Mouse (Mus musculus) hindbrain, embryonic 11.5 days (tissue): ENCODE data around the gene Map3k13. TPM values are rescaled to one million over a fixed set of nuclear protein-coding genes. Genes with fewer than 3 reads are reported as not detected.
A peak's percentile ranks its signal among the peaks of the same experiment; 100 is the strongest.

Experiments
- ATAC-seq: fragments of 200-750 bp; cut with Nextera tagmentation; 2 replicates; pipeline ENCODE4 v1.8.0; 2017; ENCODE audit warnings: mild to moderate bottlenecking, moderate TSS enrichment, moderate library complexity; ENCODE audit not compliant: low FRiP score
- DNase-seq: peaks from one replicate; pipeline ENCODE4 v3.0.0-alpha.2; 2015; ENCODE audit warnings: low spot score
- H3K27ac ChIP-seq: fragments of 300-500 bp; sonication (generic); 2 replicates; pipeline ENCODE4 v1.5.1; 2014; ENCODE audit warnings: mild to moderate bottlenecking, low read depth, low read length
- H3K27me3 ChIP-seq: fragments of 300-500 bp; sonication (generic); 2 replicates; pipeline ENCODE4 v1.6.1; 2014; ENCODE audit warnings: mild to moderate bottlenecking, low read length, moderate library complexity, mixed read lengths; ENCODE audit not compliant: control insufficient read depth, insufficient read depth
- H3K36me3 ChIP-seq: fragments of 300-500 bp; sonication (generic); 2 replicates; pipeline ENCODE4 v1.6.1; 2014; ENCODE audit warnings: mild to moderate bottlenecking, low read length, moderate library complexity, mixed read lengths; ENCODE audit not compliant: control insufficient read depth, insufficient read depth
- H3K4me1 ChIP-seq: fragments of 300-500 bp; sonication (generic); replicated peaks from 2 replicates; pipeline ENCODE4 v1.6.1; 2014; ENCODE audit warnings: low read length, mixed read lengths; ENCODE audit not compliant: control insufficient read depth, insufficient read depth
- H3K4me2 ChIP-seq: fragments of 300-500 bp; sonication (generic); replicated peaks from 2 replicates; pipeline ENCODE4 v1.6.1; 2014; ENCODE audit warnings: mild to moderate bottlenecking, low read depth, low read length
- H3K4me3 ChIP-seq: fragments of 300-500 bp; sonication (generic); 2 replicates; pipeline ENCODE4 v1.5.1; 2014; ENCODE audit warnings: low read depth, low read length
- H3K9ac ChIP-seq: fragments of 300-500 bp; sonication (generic); 2 replicates; pipeline ENCODE4 v1.6.1; 2014; ENCODE audit warnings: low read depth, low read length
- H3K9me3 ChIP-seq: fragments of 300-500 bp; sonication (generic); 2 replicates; pipeline ENCODE4 v1.6.1; 2016; ENCODE audit warnings: low read length; ENCODE audit not compliant: control insufficient read depth
- WGBS: fragments of 180-500 bp; shearing (Covaris S2); extraction: QIAGEN DNeasy Blood & Tissue Kit; methylation state at CpG from one replicate; pipeline ENCODE4 v1.1.7; 2014; 5-methylcytosine and 5-hydroxymethylcytosine counted together
- polyA plus RNA-seq: library from polyadenylated mRNA; unstranded; fragments of >200 nt; fragmentation: Nextera tagmentation; extraction: Ambion mirVana; gene quantifications from 2 replicates; pipeline ENCODE4 v1.2.1, GENCODE M21; 2014

Map3k13 gene
- polyA plus RNA-seq, 1 experiment from 2014 or later = 7.5 TPM

DNA sequence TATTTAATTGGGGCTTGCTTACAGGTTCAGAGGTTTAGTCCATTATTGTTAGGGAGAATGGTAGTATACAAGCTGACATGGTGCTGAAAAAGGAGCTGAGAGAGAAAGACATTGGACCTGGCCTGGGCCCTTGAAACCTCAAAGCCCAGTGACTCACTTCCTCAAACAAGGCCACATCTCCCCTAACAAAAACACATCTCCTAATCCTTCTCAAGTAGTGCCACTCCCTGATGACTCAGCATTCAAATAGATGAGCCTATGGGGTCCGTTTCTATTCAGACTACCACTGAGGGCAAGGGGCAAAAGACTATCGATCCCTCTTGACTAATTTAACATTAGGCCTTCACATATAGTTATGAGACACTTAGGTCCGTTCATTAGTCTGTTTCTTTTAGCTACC lies 68.3 kb downstream of the Map3k13 start:
- DNase-seq (no peak), ATAC-seq (no peak)
- Histone ChIP-seq H3K36me3 (no peaks in the 10 kb centered on the region), H3K9ac (no peak overlapping the region), H3K4me1 (peaks cover 4% of the 10 kb centered on the region; the same call in 1 of the 2 replicates), H3K27ac (no peak overlapping the region), H3K4me2 (no peak overlapping the region), H3K9me3 (no peaks in the 10 kb centered on the region), H3K4me3 (no peak overlapping the region), H3K27me3 (no peaks in the 10 kb centered on the region)
- WGBS = 96% methylated on average over 3 of the region's 3 CpGs

DNA sequence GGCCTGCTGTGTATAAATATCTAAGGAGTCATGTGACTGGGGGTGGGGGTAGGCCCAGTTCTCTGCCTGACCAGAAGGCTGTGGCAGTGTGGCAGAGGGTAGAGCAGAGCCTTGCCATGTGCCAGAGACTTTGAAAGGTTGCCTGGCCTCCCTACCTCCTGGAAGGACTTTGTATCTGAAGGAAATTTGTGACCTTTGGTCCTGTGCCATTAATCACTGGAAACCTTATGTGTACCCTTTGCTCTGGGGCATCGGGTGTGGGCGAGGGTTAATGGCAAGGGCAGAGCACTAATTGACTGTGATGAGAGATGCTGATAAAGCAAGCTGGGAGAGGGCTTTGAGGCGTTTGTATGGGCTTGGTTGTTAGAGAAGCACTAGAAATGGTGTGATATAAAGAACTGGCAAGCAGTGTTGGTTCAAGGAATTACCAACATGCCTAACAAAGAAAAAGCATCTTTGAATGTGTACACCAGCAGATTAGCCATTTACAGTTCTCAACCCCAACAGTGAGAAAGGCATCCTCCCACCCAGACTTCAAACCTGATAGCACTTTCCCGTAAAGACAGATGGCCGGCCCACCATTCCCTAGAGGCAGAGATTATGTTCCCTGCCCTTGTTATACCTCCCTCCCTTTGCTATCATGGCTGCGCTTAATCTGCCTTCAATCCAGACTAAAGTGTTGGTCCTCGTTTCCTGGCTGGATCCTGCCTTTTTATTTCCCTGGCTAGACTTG lies 71.3 kb downstream of the Map3k13 start:
- Histone ChIP-seq H3K4me3 (no peak overlapping the region), H3K27ac (peak overlapping the region; percentile 53), H3K4me1 (0 out of 2 replicates have a peak, but pooled peaks cover 3% of the 10 kb centered on the region), H3K9me3 (no peaks in the 10 kb centered on the region), H3K4me2 (no peak overlapping the region), H3K9ac (no peak overlapping the region), H3K36me3 (no peaks in the 10 kb centered on the region), H3K27me3 (no peaks in the 10 kb centered on the region)
- ATAC-seq (peak; percentile 60; the same call in 1 of the 2 replicates), DNase-seq (peak; percentile 61)
- 34% methylated on average over 7 of the region's 7 CpGs for WGBS

DNA sequence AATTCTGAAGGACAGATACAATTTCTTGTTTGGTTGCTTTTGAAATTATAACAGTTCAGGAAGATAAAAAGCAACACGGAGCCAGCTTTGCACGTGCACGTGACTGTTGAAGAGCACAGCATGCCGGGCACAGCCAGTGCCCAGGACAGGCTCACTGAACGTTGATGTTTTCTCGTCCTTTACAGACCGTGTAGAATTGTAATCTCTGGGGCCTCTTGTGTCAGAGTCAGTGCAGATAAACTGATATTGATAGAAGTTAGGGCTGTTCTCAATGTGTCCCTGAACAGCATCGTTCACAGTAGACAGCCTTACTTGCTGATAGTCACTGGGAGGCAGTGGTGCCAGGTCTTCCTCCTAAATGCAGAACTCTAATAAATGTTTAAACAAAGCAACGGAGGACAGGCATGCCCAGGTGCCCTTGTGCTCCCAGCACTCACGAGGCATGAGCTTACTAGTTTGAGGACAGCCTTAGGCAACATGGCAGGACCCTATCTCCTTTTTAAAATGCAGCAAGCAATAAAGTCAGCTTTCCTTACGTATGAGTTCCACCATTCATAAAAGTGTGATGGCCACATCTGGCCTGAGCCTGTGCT lies 71.9 kb downstream of the Map3k13 start:
- no peak overlapping the region for H3K4me2 ChIP-seq
- peak overlapping the region; percentile 53 for H3K27ac ChIP-seq
- no peaks in the 10 kb centered on the region for H3K36me3 ChIP-seq
- ATAC-seq = no peak
- no peak overlapping the region for H3K4me3 ChIP-seq
- 0 out of 2 replicates have a peak, but pooled peaks cover 3% of the 10 kb centered on the region for H3K4me1 ChIP-seq
- H3K9me3 ChIP-seq = no peaks in the 10 kb centered on the region
- DNase-seq = no peak
- no peak overlapping the region for H3K9ac ChIP-seq
- no peaks in the 10 kb centered on the region for H3K27me3 ChIP-seq
- 54% methylated on average over 11 of the region's 11 CpGs for WGBS

DNA sequence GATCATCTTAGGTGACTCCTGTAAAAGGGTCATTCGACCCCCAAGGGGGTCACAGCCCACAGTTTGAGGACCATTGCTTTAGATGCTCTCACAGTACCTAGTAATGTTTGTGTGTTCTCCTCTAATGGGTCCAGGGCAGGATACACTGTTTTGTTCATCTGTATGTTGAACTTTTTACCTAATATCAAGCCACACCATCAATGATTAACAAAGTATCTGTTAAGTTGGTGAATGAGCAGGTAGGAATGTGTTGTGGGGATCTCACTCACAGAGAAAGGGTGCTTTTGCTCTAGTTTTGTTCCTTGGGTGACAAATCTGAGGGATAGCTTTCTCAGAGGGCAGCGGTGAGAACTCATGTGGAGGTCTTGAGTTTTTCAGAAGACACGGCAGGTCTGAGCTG lies 73.6 kb downstream of the Map3k13 start:
- Histone ChIP-seq H3K9ac (no peak overlapping the region), H3K27me3 (no peaks in the 10 kb centered on the region), H3K4me2 (no peak overlapping the region), H3K36me3 (no peaks in the 10 kb centered on the region), H3K4me3 (no peak overlapping the region), H3K27ac (no peak overlapping the region), H3K9me3 (no peaks in the 10 kb centered on the region), H3K4me1 (0 out of 2 replicates have a peak, but pooled peaks cover 3% of the 10 kb centered on the region)
- WGBS = 81% methylated on average over 3 of the region's 3 CpGs
- DNase-seq = no peak
- no peak for ATAC-seq

DNA sequence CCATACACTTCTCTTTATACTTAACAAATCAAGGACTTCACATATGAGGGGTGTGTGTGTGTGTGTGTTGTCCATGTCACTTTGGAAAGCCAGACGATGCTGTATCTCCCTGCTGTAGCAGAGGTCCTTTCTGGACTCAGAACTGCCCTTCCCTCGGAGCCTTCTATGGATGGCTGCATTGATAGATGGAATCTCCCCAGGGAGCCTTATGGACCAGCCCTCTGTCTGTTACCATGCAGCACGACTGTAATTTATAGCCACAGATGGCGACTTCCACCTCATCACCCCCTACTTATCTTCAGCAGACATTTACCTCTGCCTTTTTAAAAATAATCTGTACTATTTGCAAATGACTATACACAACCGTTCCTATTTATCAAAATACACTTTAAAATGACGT lies 74.5 kb downstream of the Map3k13 start:
- peak; percentile 52; the same call in 1 of the 2 replicates for ATAC-seq
- H3K27ac ChIP-seq = peak overlapping the region; percentile 79

DNA sequence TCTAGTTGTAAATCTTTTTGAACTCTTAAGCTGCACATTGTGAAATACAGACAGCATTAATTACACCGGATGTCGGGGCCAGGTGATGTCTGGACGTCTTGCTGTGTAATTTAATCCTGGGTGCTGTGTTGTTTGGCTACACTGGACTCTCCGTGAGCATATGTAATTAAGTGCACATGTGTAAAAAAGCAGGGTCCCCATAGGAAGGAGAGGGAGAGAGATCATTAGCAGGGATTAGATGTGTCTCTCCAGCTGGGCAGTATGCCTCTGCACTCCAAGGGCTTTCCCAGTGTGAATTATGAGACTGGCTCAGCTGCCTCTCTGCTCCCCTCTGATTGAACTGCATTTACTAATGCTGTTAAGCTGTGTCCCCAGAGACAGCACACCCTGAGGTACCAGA lies 75.7 kb downstream of the Map3k13 start:
- ATAC-seq (peak; percentile 90), DNase-seq (peak; percentile 68)
- H3K36me3 ChIP-seq = no peaks in the 10 kb centered on the region
- no peaks in the 10 kb centered on the region for H3K27me3 ChIP-seq
- H3K4me1 ChIP-seq = 0 out of 2 replicates have a peak, but pooled peaks cover 3% of the 10 kb centered on the region
- H3K4me2 ChIP-seq = no peak overlapping the region
- H3K4me3 ChIP-seq = no peak overlapping the region
- H3K9ac ChIP-seq = no peak overlapping the region
- 41% methylated on average over 4 of the region's 4 CpGs for WGBS
- peak overlapping the region; percentile 48; the same call in 1 of the 2 replicates for H3K27ac ChIP-seq
- H3K9me3 ChIP-seq = no peaks in the 10 kb centered on the region

More for the DNA sequence above, 74.5 kb downstream of the Map3k13 start:
- WGBS = 40% methylated on average over 6 of the region's 6 CpGs
- Histone ChIP-seq H3K36me3 (no peaks in the 10 kb centered on the region), H3K9me3 (no peaks in the 10 kb centered on the region), H3K4me1 (0 out of 2 replicates have a peak, but pooled peaks cover 3% of the 10 kb centered on the region), H3K4me3 (no peak overlapping the region), H3K27me3 (no peaks in the 10 kb centered on the region), H3K4me2 (no peak overlapping the region), H3K9ac (no peak overlapping the region)
- DNase-seq = peak; percentile 43

DNA sequence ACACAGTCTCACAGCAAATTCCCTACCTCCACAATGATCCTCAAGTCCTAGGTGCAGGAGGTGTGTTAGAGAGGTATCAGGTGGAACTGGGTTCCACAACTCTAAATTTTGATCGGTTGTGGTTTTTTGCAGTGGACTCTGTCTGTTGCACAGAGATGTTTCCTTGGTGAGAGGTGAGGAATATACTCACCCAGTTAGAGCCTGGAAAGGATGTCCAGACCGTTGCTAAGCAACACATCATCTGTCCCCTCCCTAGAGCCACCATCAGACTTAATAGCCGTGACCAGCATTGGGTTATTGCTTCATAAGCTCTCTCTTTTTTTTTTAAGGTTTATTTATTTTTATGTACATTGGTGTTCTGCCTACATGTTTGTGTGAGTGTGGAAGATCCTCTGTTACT lies 83.6 kb downstream of the Map3k13 start:
- H3K4me2 ChIP-seq = no peak overlapping the region
- ATAC-seq = no peak; the same call in 1 of the 2 replicates
- H3K36me3 ChIP-seq = no peaks in the 10 kb centered on the region
- no peak overlapping the region for H3K9ac ChIP-seq
- H3K9me3 ChIP-seq = no peaks in the 10 kb centered on the region
- H3K27ac ChIP-seq = no peak overlapping the region
- no peak overlapping the region for H3K4me3 ChIP-seq
- WGBS = 83% methylated on average over 3 of the region's 3 CpGs
- H3K27me3 ChIP-seq = no peaks in the 10 kb centered on the region
- H3K4me1 ChIP-seq = no peaks in the 10 kb centered on the region
- DNase-seq = no peak

DNA sequence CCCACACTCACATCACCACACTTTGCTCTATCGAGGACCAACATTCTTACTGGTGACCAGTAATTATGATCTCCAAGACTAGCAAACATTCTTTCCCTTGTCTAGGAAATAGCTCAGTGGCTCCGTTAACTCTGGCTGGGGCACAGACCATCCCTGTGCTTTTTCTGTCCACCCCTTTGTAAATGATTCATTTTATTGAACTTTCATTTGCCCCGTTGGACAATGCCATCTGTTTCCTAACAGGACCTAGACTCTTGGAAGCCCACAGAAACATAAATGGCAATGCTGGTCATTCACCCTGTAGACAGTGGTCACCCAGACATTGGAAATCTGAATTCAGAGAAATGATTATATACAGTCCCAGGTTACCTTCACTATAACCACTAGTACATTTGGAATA lies 84.7 kb downstream of the Map3k13 start:
- Histone ChIP-seq H3K4me1 (no peaks in the 10 kb centered on the region), H3K4me2 (no peak overlapping the region), H3K4me3 (no peak overlapping the region), H3K36me3 (no peaks in the 10 kb centered on the region), H3K27ac (no peak overlapping the region), H3K9ac (no peak overlapping the region), H3K9me3 (no peaks in the 10 kb centered on the region), H3K27me3 (no peaks in the 10 kb centered on the region)
- no peak for ATAC-seq
- no peak for DNase-seq
- WGBS = 84% methylated on average over 3 of the region's 3 CpGs

DNA sequence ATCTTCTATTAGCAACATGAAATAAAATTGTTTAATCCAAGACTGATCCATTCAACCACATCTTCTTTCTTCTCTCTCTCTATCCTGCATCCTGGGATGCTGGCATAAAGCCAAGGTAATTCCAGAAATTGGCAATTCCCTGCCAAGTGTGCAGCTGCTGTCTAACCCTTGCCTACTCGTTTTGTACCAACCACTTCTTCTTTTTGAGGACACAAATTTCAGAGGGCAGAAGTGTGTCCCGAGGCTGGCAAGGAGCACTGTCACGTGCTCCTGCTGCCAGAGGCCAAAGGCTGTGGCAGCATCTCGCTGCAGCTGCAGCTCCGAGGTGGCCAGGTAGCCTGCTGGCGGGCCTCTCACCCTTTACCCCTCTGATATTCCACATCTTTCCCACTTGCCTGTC lies 87.0 kb downstream of the Map3k13 start:
- H3K27me3 ChIP-seq = no peaks in the 10 kb centered on the region
- no peak overlapping the region for H3K4me3 ChIP-seq
- ATAC-seq (no peak; the same call in 1 of the 2 replicates), DNase-seq (no peak)
- H3K27ac ChIP-seq = no peak overlapping the region
- WGBS = 62% methylated on average over 6 of the region's 6 CpGs
- no peak overlapping the region for H3K4me2 ChIP-seq
- H3K36me3 ChIP-seq = no peaks in the 10 kb centered on the region
- H3K9ac ChIP-seq = no peak overlapping the region
- no peaks in the 10 kb centered on the region for H3K9me3 ChIP-seq
- no peaks in the 10 kb centered on the region for H3K4me1 ChIP-seq
